Mouse (Mus musculus): ENCODE results near the gene Wfdc5.
A peak's percentile ranks its signal among the peaks of the same experiment; 100 is the strongest.
"Not testable (repeated sequence)": the region's sequence is repeated elsewhere in the genome, so short reads cannot be mapped to it uniquely, and the experiment has no call there.

Gene Wfdc5

GRCm38 (mm10) chr2:164182692-164183255 is at the start of gene Wfdc5:
Gene Wfdc5 (minus strand): TSS chr2:164182742.
- DNase-seq, result no peak

- no peak for DNase-seq
Observed at GRCm38 (mm10) chr2:164228361-164229070, 46.0 kb upstream of the Wfdc5 start.

GRCm38 (mm10) chr2:164221522-164221921 is 39.0 kb upstream of the Wfdc5 start, which contains the start of gene Wfdc15b:
Gene Wfdc15b (minus strand): TSS chr2:164221660.
- DNase-seq, result no peak

GRCm38 (mm10) chr2:164219295-164219694 is 36.8 kb upstream of the Wfdc5 start:
- DNase-seq, result no peak

GRCm38 (mm10) chr2:164212711-164213110 is 30.2 kb upstream of the Wfdc5 start:
- no peak for DNase-seq

- DNase-seq, result no peak
Observed at GRCm38 (mm10) chr2:164210892-164211291, 28.4 kb upstream of the Wfdc5 start.

- no peak for DNase-seq
Observed at GRCm38 (mm10) chr2:164206676-164207075, 24.1 kb upstream of the Wfdc5 start.

GRCm38 (mm10) chr2:164206011-164206410 is 23.5 kb upstream of the Wfdc5 start:
- not testable (repeated sequence) for DNase-seq

GRCm38 (mm10) chr2:164199626-164200327 is 17.2 kb upstream of the Wfdc5 start, which contains the start of gene Wfdc15a:
Gene Wfdc15a (minus strand): TSS chr2:164200130.
- DNase-seq, result peak; percentile 4

GRCm38 (mm10) chr2:164196700-164196990 is 14.1 kb upstream of the Wfdc5 start:
- no peak for DNase-seq

- DNase-seq, result no peak
Observed at GRCm38 (mm10) chr2:164195971-164196699, 13.6 kb upstream of the Wfdc5 start.

GRCm38 (mm10) chr2:164194959-164195630 is 12.6 kb upstream of the Wfdc5 start:
- no peak for DNase-seq

- no peak for DNase-seq
Observed at GRCm38 (mm10) chr2:164192279-164192678, 9.7 kb upstream of the Wfdc5 start.

GRCm38 (mm10) chr2:164190576-164190975 is 8.0 kb upstream of the Wfdc5 start, which contains the start of gene Wfdc12:
Gene Wfdc12 (minus strand): TSS chr2:164190608.
- DNase-seq, result no peak

- peak; percentile 34 for DNase-seq
Observed at GRCm38 (mm10) chr2:164188722-164189121, 6.2 kb upstream of the Wfdc5 start.

- no peak for DNase-seq
Observed at GRCm38 (mm10) chr2:164184145-164184719, 1.7 kb upstream of the Wfdc5 start.

- no peak for DNase-seq
Observed at GRCm38 (mm10) chr2:164183340-164183739, 798 bp upstream of the Wfdc5 start.

GRCm38 (mm10) chr2:164180770-164181169 is 1.8 kb downstream of the Wfdc5 start:
- no peak for DNase-seq

- peak; percentile 34 for DNase-seq
Observed at GRCm38 (mm10) chr2:164180124-164180523, 2.4 kb downstream of the Wfdc5 start.

GRCm38 (mm10) chr2:164177831-164178230 is 4.7 kb downstream of the Wfdc5 start:
- DNase-seq, result no peak

- no peak for DNase-seq
Observed at GRCm38 (mm10) chr2:164175850-164176249, 6.7 kb downstream of the Wfdc5 start.
